Mouse (Mus musculus) testis, adult 2 months (tissue): ENCODE measurements around the gene Nav3. TPM values are rescaled to one million over a fixed set of nuclear protein-coding genes. Genes with fewer than 3 reads are reported as not detected.

Experiments
- H3K27ac ChIP-seq: fragments of 200-500 bp; 2 replicates; pipeline ENCODE4 v1.5.1; 2012; ENCODE audit warnings: low read depth, low read length; ENCODE audit not compliant: control insufficient read depth, insufficient read depth
- H3K27me3 ChIP-seq: fragments of 200-500 bp; 2 replicates; pipeline ENCODE4 v1.6.1; 2012; ENCODE audit warnings: mild to moderate bottlenecking, low read length, moderate library complexity; ENCODE audit not compliant: control insufficient read depth, insufficient read depth
- H3K36me3 ChIP-seq: fragments of 200-500 bp; 2 replicates; pipeline ENCODE4 v1.6.1; 2012; ENCODE audit warnings: mild to moderate bottlenecking, low read length; ENCODE audit not compliant: control insufficient read depth, insufficient read depth
- H3K4me1 ChIP-seq: fragments of 200-500 bp; 2 replicates; pipeline ENCODE4 v1.6.1; 2012; ENCODE audit warnings: low read length; ENCODE audit not compliant: control insufficient read depth, insufficient read depth
- H3K4me3 ChIP-seq: fragments of 200-500 bp; 2 replicates; pipeline ENCODE4 v1.5.1; 2012; ENCODE audit warnings: low read depth, mild to moderate bottlenecking, low read length, moderate library complexity, mixed read lengths; ENCODE audit not compliant: control insufficient read depth
- CTCF ChIP-seq: fragments of 200-500 bp; IDR thresholded peaks from 2 replicates; pipeline ENCODE4 v1.5.1; 2012; ENCODE audit warnings: low read depth, mild to moderate bottlenecking, inconsistent platforms, low read length, moderate library complexity; ENCODE audit not compliant: control insufficient read depth, insufficient read depth, insufficient replicate concordance
- POLR2A ChIP-seq: fragments of 200-500 bp; IDR thresholded peaks from 2 replicates; pipeline ENCODE4 v1.6.1; 2012; ENCODE audit warnings: low read depth, mild to moderate bottlenecking, inconsistent platforms, low read length, moderate library complexity; ENCODE audit not compliant: control insufficient read depth
- polyA plus RNA-seq: library from polyadenylated mRNA; depleted of rRNA; stranded (reverse); fragments of >200 nt; gene quantifications from 2 replicates; pipeline ENCODE4 v1.2.3, GENCODE M21; 2012

Nav3 gene
- polyA plus RNA-seq, 1 experiment = 0.32 TPM

- H3K36me3 ChIP-seq = no peaks in the 10 kb centered on the region
- H3K4me3 ChIP-seq = peak overlapping the region; percentile 78
- H3K27ac ChIP-seq = no peak overlapping the region
- no peaks in the 10 kb centered on the region for H3K27me3 ChIP-seq
- no peak for TF ChIP-seq CTCF
- no peak for TF ChIP-seq POLR2A
- peaks cover 6% of the 10 kb centered on the region for H3K4me1 ChIP-seq
Observed at GRCm38 (mm10) chr10:110455063-110455837, 754 bp downstream of the Nav3 start.

GRCm38 (mm10) chr10:110453566-110453965 lies 2.4 kb downstream of the Nav3 start:
- Histone ChIP-seq H3K36me3 (no peaks in the 10 kb centered on the region), H3K27me3 (no peaks in the 10 kb centered on the region), H3K27ac (no peak overlapping the region), H3K4me3 (no peak overlapping the region), H3K4me1 (peaks cover 6% of the 10 kb centered on the region)
- TF ChIP-seq CTCF (no peak), POLR2A (no peak)

GRCm38 (mm10) chr10:110440396-110440795 lies 15.6 kb downstream of the Nav3 start:
- Histone ChIP-seq H3K4me3 (no peak overlapping the region), H3K27ac (no peak overlapping the region), H3K4me1 (no peaks in the 10 kb centered on the region), H3K27me3 (no peaks in the 10 kb centered on the region), H3K36me3 (no peaks in the 10 kb centered on the region)
- TF ChIP-seq POLR2A (no peak), CTCF (no peak)

GRCm38 (mm10) chr10:110431078-110431477 lies 24.9 kb downstream of the Nav3 start:
- Histone ChIP-seq H3K4me1 (no peaks in the 10 kb centered on the region), H3K36me3 (no peaks in the 10 kb centered on the region), H3K4me3 (no peak overlapping the region), H3K27me3 (no peaks in the 10 kb centered on the region), H3K27ac (no peak overlapping the region)
- no peak for TF ChIP-seq POLR2A
- TF ChIP-seq CTCF = no peak

- H3K27me3 ChIP-seq = no peaks in the 10 kb centered on the region
- TF ChIP-seq CTCF (no peak), POLR2A (no peak)
- H3K27ac ChIP-seq = no peak overlapping the region
- H3K36me3 ChIP-seq = no peaks in the 10 kb centered on the region
- no peak overlapping the region for H3K4me3 ChIP-seq
- H3K4me1 ChIP-seq = no peaks in the 10 kb centered on the region
Observed at GRCm38 (mm10) chr10:110429578-110429977, 26.4 kb downstream of the Nav3 start.

- no peak overlapping the region for H3K27ac ChIP-seq
Observed at GRCm38 (mm10) chr10:110429052-110429451, 27.0 kb downstream of the Nav3 start.

GRCm38 (mm10) chr10:110421533-110421932 lies 34.5 kb downstream of the Nav3 start:
- Histone ChIP-seq H3K36me3 (no peaks in the 10 kb centered on the region), H3K27me3 (no peaks in the 10 kb centered on the region), H3K4me3 (no peak overlapping the region), H3K4me1 (no peaks in the 10 kb centered on the region), H3K27ac (no peak overlapping the region)
- no peak for TF ChIP-seq POLR2A
- TF ChIP-seq CTCF = no peak

More at GRCm38 (mm10) chr10:110429052-110429451, 27.0 kb downstream of the Nav3 start:
- Histone ChIP-seq H3K4me3 (no peak overlapping the region), H3K4me1 (no peaks in the 10 kb centered on the region), H3K27me3 (no peaks in the 10 kb centered on the region), H3K36me3 (no peaks in the 10 kb centered on the region)
- TF ChIP-seq CTCF (no peak), POLR2A (no peak)

- H3K27ac ChIP-seq = no peak overlapping the region
- TF ChIP-seq CTCF (no peak), POLR2A (no peak)
- no peaks in the 10 kb centered on the region for H3K27me3 ChIP-seq
- no peak overlapping the region for H3K4me3 ChIP-seq
- no peaks in the 10 kb centered on the region for H3K36me3 ChIP-seq
- no peaks in the 10 kb centered on the region for H3K4me1 ChIP-seq
Observed at GRCm38 (mm10) chr10:110417003-110417402, 39.0 kb downstream of the Nav3 start.
